Mouse (Mus musculus): Measurements from ENCODE around the gene Trim14.

DNA sequence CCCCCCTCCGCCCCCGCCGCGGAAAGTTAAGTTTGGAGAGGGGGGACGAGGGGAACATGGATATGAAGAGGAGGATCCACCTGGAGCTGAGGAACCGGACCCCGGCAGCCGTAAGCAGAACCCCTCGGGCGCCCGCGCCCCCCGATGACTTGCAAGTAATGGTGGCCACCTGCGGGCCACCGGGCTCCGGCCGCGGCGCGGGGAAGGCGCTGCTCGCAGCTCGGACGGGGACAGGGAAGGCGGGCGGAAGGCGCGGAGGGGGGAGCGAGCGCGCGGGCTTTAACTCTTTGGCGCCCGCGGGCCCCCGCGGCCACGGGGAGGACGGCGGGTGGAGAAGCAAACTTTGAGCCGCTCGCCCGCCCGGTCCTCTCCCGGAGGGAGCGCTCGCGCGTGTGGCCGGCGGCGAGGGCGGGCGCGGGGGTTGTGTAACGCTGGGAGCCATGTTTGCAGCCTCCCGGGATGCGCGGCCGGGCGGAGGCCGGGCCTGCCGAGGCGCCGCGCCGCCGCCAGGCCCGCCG is 84.6 kb downstream of the Trim14 start:
- TF ChIP-seq ZC3H11A (IDR thresholded peaks at IDR 0.05; ENCODE audit: borderline replicate concordance, low read depth, low read length) (no peak), ZNF384 (IDR thresholded peaks at IDR 0.05; ENCODE audit: low read depth, low read length) (no peak), CHD2 (IDR thresholded peaks at IDR 0.05; ENCODE audit: low read depth, low read length) (no peak), HCFC1 (IDR thresholded peaks at IDR 0.05; ENCODE audit: borderline replicate concordance, insufficient read depth, low read length) (no peak)
